Mouse (Mus musculus) kidney, adult 8-10 months (tissue): ENCODE data around the gene Jph3.

Experiments used
- DNase-seq, 2 experiments: peaks; one replicate each; pipeline ENCODE4 v3.0.0; 2022

Jph3 gene

DNA sequence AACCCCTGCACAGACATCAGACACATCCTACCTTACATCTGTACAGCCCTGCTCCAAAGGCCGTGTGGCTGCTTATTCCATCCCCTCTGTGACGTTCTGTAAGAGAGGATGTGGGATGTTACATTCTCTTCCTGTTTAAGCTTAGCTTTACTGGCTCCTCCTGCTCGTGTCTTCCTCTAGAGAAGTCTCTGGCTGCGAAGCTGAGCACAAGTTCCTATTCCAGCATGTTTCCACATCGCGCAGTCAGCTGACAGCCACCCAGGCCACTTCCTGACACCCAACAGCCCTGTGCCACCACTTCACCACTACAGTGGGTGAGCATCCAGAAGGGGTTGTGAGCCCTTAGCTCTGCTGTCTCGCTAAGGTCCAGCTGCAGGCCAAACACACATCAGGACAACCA, 62.7 kb downstream of the Jph3 start:
- no peak for DNase-seq

DNA sequence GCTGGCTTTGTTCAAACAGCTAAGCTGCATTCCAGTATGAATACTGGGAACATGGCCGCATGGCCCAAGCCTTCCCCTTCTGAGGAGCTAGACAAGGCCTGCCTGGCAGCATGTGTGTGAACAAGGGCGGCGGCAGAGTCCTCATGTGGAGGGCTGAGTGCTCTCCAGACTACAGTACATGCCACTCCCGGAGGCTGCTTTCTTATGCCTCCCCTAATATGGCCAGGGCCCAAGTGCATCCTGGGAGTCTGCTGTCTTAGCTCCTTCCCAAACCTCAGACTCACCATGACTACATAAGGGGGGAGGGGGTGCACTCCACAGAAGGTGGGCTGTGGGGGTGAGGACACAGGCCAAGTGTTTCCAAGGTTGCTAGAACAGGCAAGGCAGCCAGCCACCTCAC, 63.2 kb downstream of the Jph3 start:
- DNase-seq: no peak

DNA sequence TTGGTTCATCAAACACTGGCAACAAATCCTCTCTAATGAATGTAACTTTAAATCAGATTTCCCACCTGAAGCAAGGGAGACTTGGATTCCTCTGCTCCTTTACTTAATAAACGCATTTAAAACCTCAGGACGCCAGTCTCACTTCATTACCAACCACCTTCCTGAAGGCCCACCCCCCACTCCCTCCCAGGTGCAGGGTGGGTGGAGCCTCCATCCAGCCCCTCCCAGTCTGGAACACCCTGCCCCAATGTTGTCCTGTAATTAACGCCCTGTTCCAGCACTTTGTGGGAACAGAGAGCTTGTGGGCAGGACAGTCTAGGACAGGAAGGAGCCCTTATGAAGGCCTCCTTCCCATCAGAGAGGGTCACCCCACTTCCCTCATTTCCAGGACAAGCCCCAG, 64.7 kb downstream of the Jph3 start:
- DNase-seq: no peak

DNA sequence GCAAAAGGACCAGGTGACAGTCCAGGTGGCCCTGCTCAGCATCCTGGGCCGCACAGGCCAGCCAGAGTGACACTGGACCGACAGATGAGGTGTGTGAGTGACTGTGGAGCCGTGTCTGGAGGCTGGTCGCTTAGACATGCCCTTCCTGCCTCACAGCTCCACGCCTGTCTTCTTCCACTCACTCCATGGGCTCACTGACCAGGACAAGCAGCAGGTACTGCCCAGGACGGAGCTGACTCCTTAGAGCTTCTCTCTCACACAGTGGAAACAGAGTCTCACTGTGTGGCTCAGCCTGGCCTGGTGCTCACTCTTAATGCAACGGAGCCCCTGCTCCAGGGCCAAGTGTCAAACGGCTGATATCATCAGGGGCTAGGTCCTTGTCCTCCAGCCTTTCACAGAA, 66.0 kb downstream of the Jph3 start:
- no peak for DNase-seq

DNA sequence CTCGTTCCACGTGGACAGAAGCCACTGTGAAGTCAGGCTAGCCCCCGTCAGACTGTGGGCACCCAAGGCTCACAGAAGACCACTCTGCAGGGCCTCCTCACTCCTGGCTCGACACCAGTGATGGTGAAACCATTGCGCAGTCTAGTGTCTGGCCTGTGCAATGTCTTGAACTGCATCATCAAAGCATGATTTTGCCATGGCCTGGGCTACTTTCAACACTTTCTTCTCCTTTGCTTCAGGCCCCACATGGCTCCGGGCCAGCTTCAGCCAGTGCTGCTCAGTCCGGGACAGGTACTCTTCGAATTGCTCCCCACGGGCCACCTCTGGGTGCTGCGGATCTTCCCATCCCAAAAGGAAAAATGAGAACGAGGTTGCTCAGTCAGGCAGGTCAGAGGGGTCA, 67.0 kb downstream of the Jph3 start:
- DNase-seq: no peak

DNA sequence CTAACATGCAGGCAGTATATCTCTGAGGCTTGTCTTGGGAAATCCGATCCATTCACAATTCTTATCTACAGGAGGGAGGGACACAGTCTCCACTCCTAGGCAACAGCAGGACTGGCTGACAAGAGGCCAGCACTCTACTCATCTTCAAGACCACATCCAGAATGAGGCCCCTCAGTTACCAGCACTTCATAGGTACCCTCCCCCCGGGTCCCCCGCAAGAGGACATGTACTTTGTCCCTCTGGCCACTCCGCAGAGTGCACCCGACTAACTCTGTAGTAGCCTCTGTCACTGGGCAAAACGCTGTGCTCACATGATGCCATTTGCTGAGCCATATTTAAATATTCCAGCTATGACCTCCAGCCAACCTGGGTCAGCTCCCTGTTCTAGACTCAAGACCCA, 69.0 kb downstream of the Jph3 start:
- DNase-seq: no peak

DNA sequence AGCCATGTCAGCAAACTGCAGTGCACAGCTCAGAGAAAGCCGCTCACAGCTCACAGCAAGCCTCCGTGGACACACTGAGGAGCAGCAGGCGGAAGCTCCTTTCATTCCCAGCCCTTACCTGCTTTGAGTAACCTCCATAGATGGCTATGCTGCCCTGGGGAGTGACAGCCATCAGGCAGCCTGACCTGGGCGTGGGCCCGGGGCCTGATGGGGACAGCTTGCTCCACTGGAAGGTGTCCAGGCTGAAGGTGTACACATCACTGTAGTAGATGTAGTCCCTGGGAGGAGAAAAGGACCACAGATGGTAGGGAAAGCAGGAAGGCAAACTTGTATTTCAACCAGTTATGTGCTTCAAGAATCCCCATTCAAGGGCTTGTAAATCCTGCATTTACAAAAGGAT, 75.4 kb downstream of the Jph3 start:
- no peak for DNase-seq

DNA sequence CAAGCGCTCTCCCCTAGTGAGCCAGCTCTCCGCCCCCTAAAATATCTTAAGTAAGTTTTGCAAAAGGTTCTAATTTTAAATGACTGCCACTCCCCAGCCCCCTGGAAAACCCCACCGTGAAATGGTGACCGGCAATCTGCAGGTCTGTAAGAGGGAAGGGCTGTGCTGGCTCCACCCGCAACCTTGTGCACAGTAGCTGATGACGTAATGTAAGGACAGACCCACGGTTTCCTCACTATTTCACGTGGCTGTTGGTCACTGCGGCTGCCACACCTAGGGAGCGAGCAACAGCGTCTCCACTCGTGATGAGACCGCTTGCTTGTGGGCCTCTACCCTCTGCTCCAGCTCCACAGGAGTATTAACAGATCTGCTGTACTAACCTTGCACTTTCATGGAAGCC, 76.7 kb downstream of the Jph3 start:
- no peak for DNase-seq

DNA sequence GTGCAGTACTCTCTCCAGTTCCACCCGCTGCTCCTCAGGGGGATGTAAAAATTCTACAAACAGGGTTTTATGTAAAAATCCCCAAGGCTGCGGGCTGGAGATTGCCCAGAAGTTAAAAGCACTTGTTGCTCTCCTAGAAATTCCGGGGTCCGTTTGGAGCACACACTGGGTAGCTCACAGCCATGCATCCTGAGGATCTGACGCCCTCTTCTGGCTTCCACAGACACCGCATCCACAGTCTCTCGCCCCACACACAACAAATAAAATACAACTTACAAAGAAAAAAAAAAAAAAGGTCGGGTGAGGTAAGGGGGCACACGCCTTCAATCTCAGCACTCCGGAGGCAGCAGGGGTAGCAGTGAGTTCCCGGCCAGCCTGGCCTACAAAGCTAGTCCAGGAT, 78.6 kb downstream of the Jph3 start:
- DNase-seq: no peak

DNA sequence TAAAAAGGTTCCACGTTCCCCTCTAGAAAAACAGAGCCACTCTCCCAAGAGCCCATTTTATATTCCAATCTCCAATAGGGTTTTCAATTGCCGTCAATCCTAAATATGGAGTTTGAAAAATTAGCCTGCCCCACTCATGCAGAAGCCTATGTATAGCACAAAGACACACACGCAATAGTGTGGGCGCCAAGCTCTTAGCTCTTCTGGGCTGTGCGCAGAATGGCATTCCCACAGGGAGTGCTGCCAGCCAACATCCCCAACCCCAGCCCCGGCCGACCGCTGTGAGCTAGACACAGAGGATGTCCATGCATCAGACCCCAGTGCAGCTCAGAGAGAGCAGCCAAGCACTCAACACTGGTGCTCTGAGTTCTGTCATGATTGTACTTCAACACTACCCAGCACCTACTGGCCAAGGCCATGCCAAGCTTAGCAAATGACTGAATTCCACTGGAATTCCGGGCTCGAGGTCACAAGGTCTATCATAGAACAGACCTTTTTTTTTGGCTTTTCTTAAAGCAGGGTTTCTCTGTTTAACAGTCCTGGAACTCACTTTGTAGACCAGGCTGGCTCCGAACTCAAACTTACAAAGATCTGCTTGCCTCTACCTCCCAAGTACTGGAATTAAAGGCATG, 80.2 kb downstream of the Jph3 start:
- DNase-seq: no peak

DNA sequence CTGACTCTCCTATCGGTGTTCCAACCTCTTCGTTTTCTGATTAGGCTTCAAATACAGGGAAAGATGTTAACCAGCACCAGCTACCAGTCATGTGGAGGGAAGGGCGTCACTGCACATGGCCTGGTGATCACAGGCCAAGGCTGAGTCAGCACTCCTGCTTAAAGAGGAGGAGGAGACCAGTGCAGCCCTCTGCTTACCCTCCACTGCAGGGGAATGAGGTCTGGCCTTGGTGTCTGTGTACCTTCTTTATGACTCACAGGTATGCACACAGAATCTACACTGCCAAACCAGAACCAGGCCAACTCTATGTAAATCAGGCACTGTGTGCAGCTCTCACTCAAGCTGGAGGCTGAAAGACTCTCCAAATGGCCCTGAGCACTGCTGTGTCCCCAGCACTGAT, 82.1 kb downstream of the Jph3 start:
- no peak for DNase-seq

DNA sequence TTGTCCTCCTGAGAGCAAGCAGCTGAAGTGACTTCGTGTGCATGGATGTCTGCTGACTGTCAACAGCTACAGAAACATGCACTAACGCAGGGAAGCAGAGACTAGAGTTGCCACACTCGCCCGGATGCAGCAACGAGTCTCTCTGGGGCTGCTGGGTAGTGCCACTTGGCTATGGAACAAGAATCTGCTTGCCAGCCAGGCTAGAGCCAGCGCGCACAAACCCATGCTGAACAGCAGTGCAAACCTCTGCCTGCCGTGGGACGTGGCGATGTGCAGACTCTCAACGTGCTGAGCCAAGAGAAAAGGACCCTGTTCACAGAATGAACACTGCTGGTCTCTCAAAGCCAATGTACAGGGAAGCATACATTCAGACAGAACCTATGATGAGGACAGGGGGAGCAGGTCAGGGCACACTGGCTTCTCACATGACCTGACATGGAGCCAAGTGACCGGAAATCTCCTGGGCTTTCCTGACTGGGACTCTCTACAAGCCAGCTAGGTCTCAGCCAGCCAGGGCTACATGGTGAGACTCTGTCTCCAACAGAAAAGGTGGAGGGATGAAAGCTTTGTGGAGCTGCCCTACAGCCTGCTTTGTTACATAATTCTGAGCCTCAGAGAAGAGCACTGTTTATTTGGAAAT, 82.6 kb downstream of the Jph3 start:
- DNase-seq: no peak

DNA sequence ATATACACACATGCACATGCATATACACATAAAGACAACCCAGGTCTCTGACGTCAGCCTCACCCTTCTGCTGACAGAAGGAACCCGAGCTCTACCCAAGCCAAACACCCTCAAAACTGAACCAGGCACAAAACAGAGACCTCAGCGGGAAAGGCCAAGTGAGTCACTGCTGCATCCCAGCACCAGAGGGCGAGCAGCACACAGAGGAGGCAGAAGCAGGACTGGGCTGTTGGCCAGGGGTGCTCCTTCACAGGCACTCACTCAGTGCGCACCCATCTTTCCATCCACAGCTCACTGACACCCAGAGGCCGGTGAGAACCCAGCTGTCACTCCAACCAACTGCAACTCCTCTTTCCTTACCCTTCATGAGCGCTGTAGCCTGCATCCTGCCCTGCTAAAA, 88.8 kb downstream of the Jph3 start:
- no peak for DNase-seq

DNA sequence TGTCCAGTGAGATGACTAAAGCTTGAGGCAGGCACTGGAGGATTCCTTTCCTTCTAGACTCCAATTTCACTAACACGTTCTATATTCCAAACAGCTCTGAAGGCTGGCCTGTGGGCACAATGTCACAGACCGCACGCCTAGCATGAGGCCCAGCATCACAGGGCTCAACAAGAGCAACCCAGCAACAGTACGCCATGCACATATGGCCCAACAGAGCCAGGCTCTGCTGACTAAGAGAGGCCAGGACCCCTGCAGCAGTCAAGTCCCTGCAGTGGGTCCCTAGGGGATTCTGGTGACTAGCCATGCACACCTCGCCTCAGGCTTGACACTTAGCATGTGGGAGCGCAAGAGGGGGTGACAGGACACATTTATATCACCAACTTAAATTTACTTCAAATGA, 91.4 kb downstream of the Jph3 start:
- DNase-seq: no peak

DNA sequence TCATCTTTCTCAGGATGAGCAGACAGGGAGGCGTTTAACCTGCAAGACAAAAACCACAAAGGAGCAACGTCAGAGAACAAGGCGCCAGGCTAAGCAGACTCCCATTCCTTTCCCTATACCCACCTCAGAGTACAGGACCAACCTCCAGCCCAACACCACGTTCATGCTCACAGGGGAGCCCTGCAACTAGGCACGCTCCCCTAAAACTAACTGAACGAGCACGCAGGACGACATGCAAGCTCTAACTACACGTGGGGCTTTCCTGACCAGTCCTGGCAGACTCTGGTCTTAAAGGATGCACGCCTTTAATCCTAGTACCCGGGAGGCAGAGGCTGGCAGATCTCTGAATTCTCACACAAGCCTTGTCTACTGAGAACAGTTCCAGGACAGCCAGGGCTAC, 91.9 kb downstream of the Jph3 start:
- DNase-seq: no peak

DNA sequence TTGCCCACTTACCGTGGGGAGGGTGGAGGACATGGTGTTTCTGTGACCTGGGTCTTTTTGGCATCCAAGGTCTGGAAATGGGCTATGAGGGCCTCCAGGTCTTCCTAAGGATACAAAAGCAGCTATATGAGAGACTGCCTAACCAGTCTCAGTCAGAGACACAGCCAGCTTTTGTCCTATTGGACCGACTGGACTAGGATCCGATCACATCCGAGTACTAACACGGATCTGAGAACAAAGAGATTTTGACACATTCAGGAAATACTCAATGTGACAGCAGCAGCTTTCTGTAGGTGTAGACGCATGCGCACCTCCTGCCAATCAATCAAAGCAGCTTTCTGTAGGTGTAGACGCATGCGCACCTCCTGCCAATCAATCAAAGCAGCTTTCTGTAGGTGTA, 92.3 kb downstream of the Jph3 start:
- no peak for DNase-seq

DNA sequence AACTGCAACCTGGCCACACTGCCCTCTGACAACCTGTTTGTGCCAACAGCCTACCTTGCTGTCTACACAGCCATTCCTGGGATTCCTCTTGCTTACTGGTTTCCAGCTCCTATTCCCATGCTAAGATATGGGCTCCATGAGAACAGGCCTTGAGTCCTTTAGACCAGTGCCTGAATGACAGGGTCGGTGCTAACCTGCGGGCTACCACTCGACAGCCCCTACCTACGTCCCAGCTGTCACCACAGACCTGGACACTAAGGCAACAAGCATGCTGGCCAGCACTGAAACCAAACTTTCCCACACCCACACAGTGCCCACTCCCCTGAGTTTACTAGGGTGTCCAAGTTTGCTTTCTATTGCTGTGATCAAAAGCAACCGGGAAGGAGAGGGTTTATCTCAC, 98.3 kb downstream of the Jph3 start:
- DNase-seq: no peak

DNA sequence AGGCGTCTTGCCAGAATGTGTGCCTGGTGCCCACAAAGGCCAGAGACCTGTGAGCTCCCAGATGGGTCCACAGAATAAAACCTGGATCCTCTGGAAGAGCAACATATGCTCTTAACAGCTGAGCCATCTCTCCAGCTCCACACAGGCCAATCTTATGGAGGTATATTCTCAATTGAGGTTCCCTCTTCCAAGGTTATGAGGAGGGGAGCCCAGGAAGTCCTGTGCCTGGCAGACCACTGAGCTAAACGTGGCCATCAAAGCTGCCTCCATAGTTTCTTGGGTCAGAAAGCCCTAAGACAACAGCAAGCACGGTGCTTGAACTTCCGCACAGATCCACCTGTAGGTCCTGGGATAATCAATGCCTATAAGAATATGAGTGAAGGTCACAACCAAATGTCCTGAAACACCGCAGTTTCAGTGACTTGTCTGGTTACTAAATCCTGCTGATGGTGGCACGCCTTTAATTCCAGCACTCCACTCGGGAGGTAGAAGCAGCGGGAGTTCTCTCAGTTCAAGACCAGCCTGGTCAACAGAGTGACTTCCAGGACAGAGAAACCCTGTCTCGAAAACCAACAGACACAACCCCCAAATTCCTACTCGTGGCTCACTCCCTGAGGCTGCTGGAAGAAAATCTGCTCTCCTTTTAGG, 99.1 kb downstream of the Jph3 start:
- DNase-seq: no peak

DNA sequence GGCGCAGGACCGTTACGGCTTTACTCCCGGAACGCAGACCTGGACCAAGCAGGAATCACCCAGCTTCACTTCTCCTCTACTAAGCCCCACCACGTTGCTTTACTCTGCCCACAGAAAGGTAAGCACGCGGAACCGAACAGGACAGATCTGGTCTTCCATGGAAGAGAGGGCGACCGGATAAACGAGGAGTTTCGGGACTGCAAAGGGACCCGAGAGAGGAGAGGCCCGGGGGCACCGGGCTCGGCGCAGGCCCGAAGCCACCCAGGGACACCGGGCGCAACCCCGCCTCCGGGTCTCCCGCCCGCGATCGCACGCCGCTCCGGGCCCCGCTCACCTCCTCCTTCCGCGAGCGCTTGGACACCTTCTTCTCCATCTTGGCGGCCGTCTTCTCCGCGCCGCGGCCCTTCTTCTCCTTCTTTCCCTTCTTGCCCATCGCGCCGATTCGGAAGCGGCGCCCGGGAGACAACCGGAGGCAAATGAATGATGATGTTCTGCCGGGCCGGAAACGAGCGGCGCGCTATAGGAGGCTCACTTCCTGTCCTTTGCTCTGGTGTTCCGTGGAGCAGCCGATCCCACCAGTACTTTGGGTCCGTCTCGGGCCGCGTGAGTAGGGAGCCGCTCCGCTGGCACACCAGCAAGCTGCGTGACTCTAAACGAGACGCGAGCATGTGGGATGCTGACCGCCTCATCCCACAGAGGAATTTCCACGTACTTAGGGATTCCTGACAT, 99.8 kb downstream of the Jph3 start, which contains the start of gene Klhdc4:
TSS of gene Klhdc4 (minus strand) at position 522 of the 729 bp plus-strand sequence.
- peak; percentile 77 to 88 for DNase-seq

DNA sequence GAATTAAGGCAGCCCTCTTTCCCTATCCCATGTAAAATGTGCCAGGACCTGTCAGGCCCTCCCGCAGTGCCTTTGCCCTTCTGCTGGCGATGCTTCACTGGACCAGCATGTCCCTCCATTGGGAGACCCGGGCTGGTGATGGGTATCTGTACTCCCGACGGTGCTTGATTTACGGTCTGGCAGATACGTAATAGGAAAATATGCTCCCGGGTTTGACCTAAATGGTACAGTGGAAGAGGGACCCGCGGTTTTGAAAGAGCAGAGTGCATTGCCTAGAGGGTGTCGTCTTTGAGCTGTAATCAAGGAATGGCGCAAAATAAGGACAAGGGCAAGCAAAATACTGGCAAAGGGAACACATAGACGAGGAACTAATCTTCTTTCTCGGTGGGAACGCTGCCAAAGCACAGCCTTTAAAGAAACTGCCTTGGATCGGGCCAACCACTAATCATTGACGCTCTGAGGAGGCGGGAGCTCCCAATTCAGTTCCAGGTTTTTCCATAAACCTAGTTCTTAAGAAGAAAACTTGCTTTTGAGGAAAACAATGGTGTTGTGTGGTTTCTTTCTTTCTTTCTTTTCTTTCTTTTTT, 100.4 kb downstream of the Jph3 start:
- DNase-seq: peak in 1 of 2 experiments; percentile 11

DNA sequence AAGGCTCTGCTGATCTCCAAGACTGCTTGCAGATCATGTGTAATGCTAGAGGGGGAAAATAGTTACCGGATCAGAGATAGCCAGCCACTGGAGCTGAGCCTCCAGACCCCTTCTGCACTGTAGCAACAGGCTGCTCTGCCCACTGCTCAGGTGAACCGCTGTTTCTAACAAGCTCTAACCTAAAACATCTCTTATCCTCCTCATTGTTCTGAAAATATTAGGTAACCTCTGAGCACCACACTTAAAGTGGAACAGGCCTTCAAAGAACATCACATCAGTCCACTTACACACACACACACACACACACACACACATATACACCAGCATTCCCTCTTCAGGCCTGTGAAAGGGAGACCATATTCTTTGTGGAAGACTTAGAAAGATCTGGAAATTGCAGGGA, 102.6 kb downstream of the Jph3 start:
- no peak for DNase-seq

DNA sequence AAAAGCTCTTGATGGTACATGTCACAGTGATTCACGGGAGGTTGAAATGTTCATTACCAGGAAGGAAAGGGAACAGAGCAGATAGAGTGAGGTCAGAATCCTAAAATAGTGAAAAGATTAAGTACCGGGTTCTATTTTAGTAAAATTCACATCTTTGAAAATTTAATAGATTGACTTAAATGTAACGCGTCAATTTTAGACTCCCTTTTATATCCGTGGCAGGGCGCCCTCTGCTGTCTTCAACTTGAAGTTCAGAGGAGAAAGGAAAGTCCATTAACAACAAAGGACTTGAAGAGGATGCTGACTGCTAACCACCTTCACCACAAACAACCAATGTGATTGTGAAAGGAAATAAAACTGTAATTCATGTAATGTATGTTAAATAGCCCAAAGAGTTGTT, 103.1 kb downstream of the Jph3 start:
- DNase-seq: peak; percentile 47 to 81

DNA sequence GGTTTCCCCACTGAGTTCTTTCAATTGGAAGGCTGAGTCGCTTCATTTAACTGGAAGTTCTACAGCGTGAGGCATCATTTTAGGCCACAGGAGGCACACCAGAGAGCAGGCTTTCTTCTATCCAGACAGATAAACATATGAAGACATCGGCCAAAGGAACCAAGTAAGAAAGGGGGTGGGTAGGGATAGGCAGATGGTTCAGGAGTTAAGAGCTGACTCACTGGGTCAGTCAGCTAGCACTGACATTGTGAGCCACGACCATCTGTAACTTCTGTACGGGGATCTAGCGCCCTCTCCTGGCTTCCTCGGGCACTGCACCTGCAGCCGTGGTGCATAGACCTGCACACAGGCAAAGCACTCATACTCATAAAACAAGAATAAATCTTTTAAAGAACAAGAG, 111.8 kb downstream of the Jph3 start:
- peak; percentile 28 to 54 for DNase-seq
